Mouse (Mus musculus) intestine, embryonic 14.5 days (tissue): ENCODE results near the gene Cldn34b1. TPM values are rescaled to one million over a fixed set of nuclear protein-coding genes. Genes with fewer than 3 reads are reported as not detected.
"Not testable (repeated sequence)": the region's sequence is repeated elsewhere in the genome, so short reads cannot be mapped to it uniquely, and the experiment has no call there.

Experiments used
- ATAC-seq: fragments of 200-750 bp; cut with Nextera tagmentation; replicated peaks from 2 replicates; pipeline ENCODE4 v1.8.0; 2017; ENCODE audit warnings: low read depth, moderate number of reproducible peaks, moderate TSS enrichment, moderate library complexity; ENCODE audit not compliant: low FRiP score, low TSS enrichment
- DNase-seq: peaks from one replicate; pipeline ENCODE4 v3.0.0-alpha.2; 2018; ENCODE audit warnings: low spot score
- H3K27ac ChIP-seq: fragments of 300-500 bp; sonication (generic); 2 replicates; pipeline ENCODE4 v1.5.1; 2014; ENCODE audit warnings: low read depth, mild to moderate bottlenecking, control low read depth
- H3K27me3 ChIP-seq: fragments of 300-500 bp; sonication (generic); replicated peaks from 2 replicates; pipeline ENCODE4 v1.6.1; 2014; ENCODE audit warnings: low read length, control low read depth; ENCODE audit not compliant: control insufficient read depth, insufficient read depth
- H3K36me3 ChIP-seq: fragments of 300-500 bp; sonication (generic); 2 replicates; pipeline ENCODE4 v1.6.1; 2014; ENCODE audit warnings: low read length, control low read depth; ENCODE audit not compliant: control insufficient read depth, insufficient read depth
- H3K4me1 ChIP-seq: fragments of 300-500 bp; sonication (generic); replicated peaks from 2 replicates; pipeline ENCODE4 v1.6.1; 2014; ENCODE audit warnings: low read length, control low read depth, mixed read lengths; ENCODE audit not compliant: control insufficient read depth, insufficient read depth
- H3K4me2 ChIP-seq: fragments of 300-500 bp; sonication (generic); 2 replicates; pipeline ENCODE4 v1.6.1; 2014; ENCODE audit warnings: low read length
- H3K4me3 ChIP-seq: fragments of 300-500 bp; sonication (generic); 2 replicates; pipeline ENCODE4 v1.5.1; 2014; ENCODE audit warnings: low read depth, low read length, control low read depth, mixed read lengths
- H3K9ac ChIP-seq: fragments of 300-500 bp; sonication (generic); 2 replicates; pipeline ENCODE4 v1.6.1; 2014; ENCODE audit warnings: mild to moderate bottlenecking, low read length
- H3K9me3 ChIP-seq: fragments of 300-500 bp; sonication (generic); 2 replicates; pipeline ENCODE4 v1.6.1; 2016; ENCODE audit warnings: low read length, control low read depth; ENCODE audit not compliant: control insufficient read depth
- WGBS: fragments of 180-500 bp; shearing (Covaris S2); extraction: QIAGEN DNeasy Blood & Tissue Kit; methylation state at CpG from one replicate; pipeline ENCODE4 v1.1.7; 2014; 5-methylcytosine and 5-hydroxymethylcytosine counted together
- polyA plus RNA-seq: library from polyadenylated mRNA; unstranded; fragments of >200 nt; fragmentation: Nextera tagmentation; extraction: Ambion mirVana; gene quantifications from 2 replicates; pipeline ENCODE4 v1.2.1, GENCODE M21; 2014

Gene Cldn34b1
- not detected in 2 replicates for polyA plus RNA-seq

- H3K9me3 ChIP-seq, H3K4me1 ChIP-seq, ATAC-seq, H3K27me3 ChIP-seq, H3K4me2 ChIP-seq, H3K9ac ChIP-seq, DNase-seq, H3K27ac ChIP-seq, H3K4me3 ChIP-seq, H3K36me3 ChIP-seq: not testable (repeated sequence)
- 83% methylated on average over 3 of the region's 3 CpGs for WGBS
These were observed at the start of gene Cldn34b1 for GRCm38 (mm10) chrX:154890167-154890566. Cldn34b1 (minus strand) TSS chrX:154890267.

GRCm38 (mm10) chrX:154935887-154936286, 45.8 kb upstream of the Cldn34b1 start, which contains the start of gene Magea6:
Magea6 (minus strand) TSS chrX:154935987.
- not testable (repeated sequence) for ATAC-seq, H3K4me3 ChIP-seq, H3K4me1 ChIP-seq, H3K27me3 ChIP-seq, H3K9me3 ChIP-seq, DNase-seq, H3K9ac ChIP-seq, H3K36me3 ChIP-seq, H3K4me2 ChIP-seq, H3K27ac ChIP-seq
- 59% methylated on average over 1 of the region's 1 CpGs for WGBS

Other genes starting within 250 kb of the Cldn34b1 start
- gene Magea6, start 45.7 kb upstream of the Cldn34b1 start, polyA plus RNA-seq = not detected in 2 replicates
- not detected in 2 replicates for gene Magea3, start 59.2 kb upstream of the Cldn34b1 start, polyA plus RNA-seq
- gene Magea8, start 105.6 kb upstream of the Cldn34b1 start, polyA plus RNA-seq = not detected in 2 replicates
- not detected in 2 replicates for gene Magea5, start 172.9 kb upstream of the Cldn34b1 start, polyA plus RNA-seq
- not detected in 2 replicates for gene Magea1, start 199.5 kb upstream of the Cldn34b1 start, polyA plus RNA-seq
- gene Magea2, start 203.4 kb upstream of the Cldn34b1 start, polyA plus RNA-seq = not detected in 2 replicates
- gene Cldn34b2, start 238.1 kb upstream of the Cldn34b1 start, polyA plus RNA-seq = not detected in 2 replicates